Mouse (Mus musculus) bone marrow, adult 2 months (tissue): ENCODE measurements around the gene Ccdc141.

Source experiments
- CTCF ChIP-seq: fragments of 200-500 bp; IDR thresholded peaks from 2 replicates; pipeline ENCODE4 v1.5.1; 2011; ENCODE audit warnings: low read length, control low read depth; ENCODE audit not compliant: control insufficient read depth, insufficient read depth
- POLR2A ChIP-seq: fragments of 200-500 bp; IDR thresholded peaks from 2 replicates; pipeline ENCODE4 v1.6.1; 2011; ENCODE audit warnings: low read depth, mild to moderate bottlenecking, control low read depth, low read length, borderline replicate concordance; ENCODE audit not compliant: control insufficient read depth

- no peak for TF ChIP-seq POLR2A
- no peak for TF ChIP-seq CTCF
Measured at GRCm38 (mm10) chr2:77190301-77190700, 19.9 kb upstream of the Ccdc141 start.
